Mouse (Mus musculus) stomach, embryonic 14.5 days (tissue): ENCODE measurements around the gene Sdccag8. TPM values are rescaled to one million over a fixed set of nuclear protein-coding genes. Genes with fewer than 3 reads are reported as not detected.

ENCODE experiments used
- ATAC-seq: fragments of 200-750 bp; cut with Nextera tagmentation; 2 replicates; pipeline ENCODE4 v1.8.0; 2017; ENCODE audit warnings: low read depth, moderate TSS enrichment; ENCODE audit not compliant: insufficient number of reproducible peaks, insufficient read depth, low FRiP score
- H3K27ac ChIP-seq: fragments of 300-500 bp; sonication (generic); 2 replicates; pipeline ENCODE4 v1.5.1; 2014; ENCODE audit warnings: mild to moderate bottlenecking, low read length, moderate library complexity, mixed read lengths
- H3K27me3 ChIP-seq: fragments of 300-500 bp; sonication (generic); 2 replicates; pipeline ENCODE4 v1.6.1; 2014; ENCODE audit warnings: low read length, control low read depth, mixed read lengths; ENCODE audit not compliant: control insufficient read depth, insufficient read depth
- H3K36me3 ChIP-seq: fragments of 300-500 bp; sonication (generic); 2 replicates; pipeline ENCODE4 v1.6.1; 2014; ENCODE audit warnings: mild to moderate bottlenecking, control low read depth, low read length, moderate library complexity, mixed read lengths; ENCODE audit not compliant: control insufficient read depth, insufficient read depth
- H3K4me1 ChIP-seq: fragments of 300-500 bp; sonication (generic); 2 replicates; pipeline ENCODE4 v1.6.1; 2014; ENCODE audit warnings: low read length, control low read depth, mixed read lengths; ENCODE audit not compliant: control insufficient read depth, insufficient read depth
- H3K4me2 ChIP-seq: fragments of 300-500 bp; sonication (generic); replicated peaks from 2 replicates; pipeline ENCODE4 v1.6.1; 2014; ENCODE audit warnings: low read depth, low read length, control low read depth
- H3K4me3 ChIP-seq: fragments of 300-500 bp; sonication (generic); 2 replicates; pipeline ENCODE4 v1.5.1; 2014; ENCODE audit warnings: low read depth, low read length, control low read depth
- H3K9ac ChIP-seq: fragments of 300-500 bp; sonication (generic); replicated peaks from 2 replicates; pipeline ENCODE4 v1.6.1; 2014; ENCODE audit warnings: low read depth, mild to moderate bottlenecking, control low read depth, low read length, moderate library complexity, mixed read lengths
- H3K9me3 ChIP-seq: fragments of 300-500 bp; sonication (generic); 2 replicates; pipeline ENCODE4 v1.6.1; 2016; ENCODE audit warnings: low read depth, low read length, control low read depth; ENCODE audit not compliant: control insufficient read depth
- WGBS: fragments of 180-500 bp; shearing (Covaris S2); extraction: QIAGEN DNeasy Blood & Tissue Kit; methylation state at CpG from one replicate; pipeline ENCODE4 v1.1.7; 2014; 5-methylcytosine and 5-hydroxymethylcytosine counted together
- polyA plus RNA-seq: library from polyadenylated mRNA; unstranded; fragments of >200 nt; fragmentation: Nextera tagmentation; extraction: Ambion mirVana; gene quantifications from 2 replicates; pipeline ENCODE4 v1.2.1, GENCODE M21; 2014

The Sdccag8 gene
- polyA plus RNA-seq, 1 experiment from 2014 or later: 17.6 TPM

GRCm38 (mm10) chr1:177013313-177013712 is 198.9 kb downstream of the Sdccag8 start:
- 88% methylated on average over 1 of the region's 1 CpGs for WGBS

GRCm38 (mm10) chr1:177013776-177014175 is 199.3 kb downstream of the Sdccag8 start:
- Histone ChIP-seq H3K36me3 (no peaks in the 10 kb centered on the region), H3K27ac (peak overlapping the region; percentile 45; the same call in 1 of the 2 replicates), H3K9me3 (no peaks in the 10 kb centered on the region), H3K4me2 (no peak overlapping the region), H3K27me3 (no peaks in the 10 kb centered on the region), H3K4me3 (no peak overlapping the region), H3K9ac (no peak overlapping the region), H3K4me1 (peaks cover 26% of the 10 kb centered on the region)
- WGBS: 76% methylated on average over 3 of the region's 3 CpGs
- no peak for ATAC-seq

More at GRCm38 (mm10) chr1:177013313-177013712, 198.9 kb downstream of the Sdccag8 start:
- H3K9ac ChIP-seq: no peak overlapping the region
- ATAC-seq: no peak
- H3K4me2 ChIP-seq: no peak overlapping the region
- H3K9me3 ChIP-seq: no peaks in the 10 kb centered on the region
- no peaks in the 10 kb centered on the region for H3K36me3 ChIP-seq
- H3K4me3 ChIP-seq: no peak overlapping the region
- H3K4me1 ChIP-seq: peaks cover 26% of the 10 kb centered on the region
- H3K27me3 ChIP-seq: no peaks in the 10 kb centered on the region
- H3K27ac ChIP-seq: no peak overlapping the region

GRCm38 (mm10) chr1:177014346-177014745 is 199.9 kb downstream of the Sdccag8 start:
- ATAC-seq: no peak; the same call in 1 of the 2 replicates
- WGBS: 27% methylated on average over 2 of the region's 2 CpGs

GRCm38 (mm10) chr1:177014921-177015439 is 200.5 kb downstream of the Sdccag8 start:
- no peaks in the 10 kb centered on the region for H3K27me3 ChIP-seq
- no peaks in the 10 kb centered on the region for H3K9me3 ChIP-seq
- H3K27ac ChIP-seq: peak overlapping the region; percentile 45; the same call in 1 of the 2 replicates
- 54% methylated on average over 6 of the region's 6 CpGs for WGBS
- H3K36me3 ChIP-seq: no peaks in the 10 kb centered on the region
- peaks cover 19% of the 10 kb centered on the region for H3K4me1 ChIP-seq
- H3K4me2 ChIP-seq: no peak overlapping the region
- no peak overlapping the region for H3K9ac ChIP-seq
- peak; percentile 48; the same call in 1 of the 2 replicates for ATAC-seq
- H3K4me3 ChIP-seq: no peak overlapping the region

More at GRCm38 (mm10) chr1:177014346-177014745, 199.9 kb downstream of the Sdccag8 start:
- H3K27me3 ChIP-seq: no peaks in the 10 kb centered on the region
- peak overlapping the region; percentile 45; the same call in 1 of the 2 replicates for H3K27ac ChIP-seq
- H3K4me1 ChIP-seq: peaks cover 23% of the 10 kb centered on the region
- no peaks in the 10 kb centered on the region for H3K36me3 ChIP-seq
- no peak overlapping the region for H3K9ac ChIP-seq
- no peak overlapping the region for H3K4me3 ChIP-seq
- H3K9me3 ChIP-seq: no peaks in the 10 kb centered on the region
- H3K4me2 ChIP-seq: no peak overlapping the region

GRCm38 (mm10) chr1:177015917-177016316 is 201.5 kb downstream of the Sdccag8 start:
- ATAC-seq: no peak
- 55% methylated on average over 3 of the region's 3 CpGs for WGBS
- H3K9me3 ChIP-seq: no peaks in the 10 kb centered on the region
- peaks cover 18% of the 10 kb centered on the region; the same call in 1 of the 2 replicates for H3K4me1 ChIP-seq
- H3K27ac ChIP-seq: peak overlapping the region; percentile 27; the same call in 1 of the 2 replicates
- H3K27me3 ChIP-seq: no peaks in the 10 kb centered on the region
- no peak overlapping the region for H3K4me2 ChIP-seq
- no peak overlapping the region for H3K4me3 ChIP-seq
- no peaks in the 10 kb centered on the region for H3K36me3 ChIP-seq
- no peak overlapping the region for H3K9ac ChIP-seq

GRCm38 (mm10) chr1:177016729-177017128 is 202.3 kb downstream of the Sdccag8 start:
- 73% methylated on average over 2 of the region's 2 CpGs for WGBS
- Histone ChIP-seq H3K4me2 (no peak overlapping the region), H3K27ac (no peak overlapping the region; the same call in 1 of the 2 replicates), H3K4me3 (no peak overlapping the region), H3K4me1 (peaks cover 18% of the 10 kb centered on the region; the same call in 1 of the 2 replicates), H3K27me3 (no peaks in the 10 kb centered on the region), H3K36me3 (no peaks in the 10 kb centered on the region), H3K9me3 (no peaks in the 10 kb centered on the region), H3K9ac (no peak overlapping the region)
- ATAC-seq: no peak

- 100% methylated on average over 1 of the region's 1 CpGs for WGBS
- Histone ChIP-seq H3K36me3 (no peaks in the 10 kb centered on the region), H3K9me3 (no peaks in the 10 kb centered on the region), H3K4me1 (peaks cover 18% of the 10 kb centered on the region; the same call in 1 of the 2 replicates), H3K4me3 (no peak overlapping the region), H3K9ac (no peak overlapping the region), H3K27ac (no peak overlapping the region), H3K27me3 (no peaks in the 10 kb centered on the region), H3K4me2 (no peak overlapping the region)
- no peak for ATAC-seq
Observed at GRCm38 (mm10) chr1:177018750-177019149, 204.3 kb downstream of the Sdccag8 start.

- Histone ChIP-seq H3K9ac (no peak overlapping the region), H3K9me3 (no peaks in the 10 kb centered on the region), H3K4me2 (no peak overlapping the region), H3K27ac (no peak overlapping the region), H3K4me1 (peaks cover 9% of the 10 kb centered on the region; the same call in 1 of the 2 replicates), H3K36me3 (no peaks in the 10 kb centered on the region), H3K27me3 (no peaks in the 10 kb centered on the region), H3K4me3 (no peak overlapping the region)
- no peak for ATAC-seq
- WGBS: 89% methylated on average over 5 of the region's 5 CpGs
Observed at GRCm38 (mm10) chr1:177019668-177020067, 205.2 kb downstream of the Sdccag8 start.
